Mouse (Mus musculus): ENCODE results near the gene Rgs7.

Gene Rgs7

DNA sequence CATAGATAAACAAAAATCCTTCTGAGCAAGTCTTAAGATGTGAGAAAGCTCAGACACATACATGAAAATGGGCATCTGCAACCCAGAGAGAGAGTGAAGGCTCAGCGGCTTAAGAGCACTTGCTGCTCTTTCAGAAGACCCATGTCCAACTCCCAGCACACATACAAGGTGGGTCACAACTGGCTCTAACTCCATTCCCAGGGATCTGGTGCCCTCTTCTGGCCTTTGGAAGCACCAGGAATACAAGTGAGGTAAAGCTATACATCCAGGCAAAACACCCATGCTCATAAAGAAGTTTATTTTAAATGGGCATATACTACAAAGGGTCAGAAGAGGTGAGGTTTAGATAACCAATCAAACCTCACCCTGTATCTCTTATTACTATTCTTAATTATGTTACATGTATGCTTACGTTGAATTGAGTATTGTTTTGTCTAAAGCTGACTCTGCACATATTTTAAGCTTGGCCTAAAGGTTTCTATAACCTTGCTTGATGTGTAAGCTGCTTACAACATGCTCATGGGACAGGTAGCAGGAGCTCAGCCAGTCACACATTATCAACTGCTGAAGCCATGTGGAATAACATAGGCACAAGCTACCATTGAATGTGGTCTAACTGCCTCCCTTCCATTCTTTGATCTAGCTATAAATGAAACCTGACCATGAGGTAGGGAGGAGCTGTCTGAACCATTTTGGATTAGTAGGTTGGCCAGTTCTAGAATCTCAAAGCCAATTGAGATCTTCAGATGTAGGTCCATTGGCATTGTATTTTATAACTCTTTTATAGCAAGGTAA lies 192.5 kb downstream of the Rgs7 start:
- no peak for DNase-seq

DNA sequence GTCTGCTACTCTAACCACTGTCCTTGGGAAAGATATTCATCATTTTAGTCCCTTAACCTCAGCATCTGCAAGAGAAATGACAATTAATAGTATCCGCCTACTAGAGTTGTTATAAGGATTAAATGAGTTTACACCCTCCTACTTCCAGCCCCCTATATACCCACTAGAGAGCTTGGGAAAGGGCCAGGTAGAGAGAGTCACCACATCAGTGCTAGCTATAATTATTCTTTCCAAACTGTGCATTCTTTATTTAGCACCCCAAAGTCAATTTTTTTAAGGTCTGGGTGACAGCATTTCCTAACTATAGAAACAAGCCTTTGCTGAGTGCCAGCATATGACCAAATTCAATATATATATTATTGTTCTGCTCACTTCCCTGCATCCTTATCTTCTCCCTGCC lies 195.4 kb downstream of the Rgs7 start:
- DNase-seq, result no peak

DNA sequence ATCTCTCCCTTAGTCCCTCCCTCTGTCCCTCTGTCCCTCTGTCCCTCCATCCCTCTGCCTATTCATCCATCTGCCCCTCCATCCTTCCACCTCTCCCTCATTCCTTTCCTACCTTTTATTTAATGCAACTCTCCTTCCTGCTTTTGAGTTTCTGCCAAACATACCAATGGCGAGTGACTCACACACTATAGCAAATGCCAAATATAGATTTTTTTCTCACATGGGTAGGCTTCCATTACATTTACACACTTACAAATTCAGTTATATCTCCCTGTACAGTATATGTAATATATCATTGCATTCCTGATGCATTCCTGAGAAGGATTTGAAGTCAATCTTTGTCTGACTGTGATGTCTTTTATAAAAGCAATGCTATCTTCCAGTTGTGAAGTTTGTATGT lies 202.2 kb downstream of the Rgs7 start:
- peak; percentile 22 for DNase-seq

DNA sequence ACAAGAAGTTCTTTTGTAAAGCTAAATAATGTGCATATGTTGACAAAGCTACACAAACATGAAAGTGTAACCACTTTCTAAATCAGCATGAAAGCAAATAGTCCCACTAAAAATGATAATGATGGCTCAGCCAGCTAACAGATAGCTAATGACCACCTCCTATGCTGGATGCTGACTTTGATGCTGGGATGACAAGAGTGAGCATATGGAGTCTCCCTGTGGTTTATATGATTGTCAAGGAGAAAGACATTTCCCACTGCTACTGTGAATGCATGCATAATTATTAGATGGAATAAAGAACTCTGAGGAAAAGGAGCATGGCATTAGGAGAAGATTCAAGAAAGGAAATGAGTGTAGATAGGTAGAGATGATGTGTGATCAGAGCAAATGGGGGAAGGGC lies 230.0 kb downstream of the Rgs7 start:
- DNase-seq, result peak; percentile 43

DNA sequence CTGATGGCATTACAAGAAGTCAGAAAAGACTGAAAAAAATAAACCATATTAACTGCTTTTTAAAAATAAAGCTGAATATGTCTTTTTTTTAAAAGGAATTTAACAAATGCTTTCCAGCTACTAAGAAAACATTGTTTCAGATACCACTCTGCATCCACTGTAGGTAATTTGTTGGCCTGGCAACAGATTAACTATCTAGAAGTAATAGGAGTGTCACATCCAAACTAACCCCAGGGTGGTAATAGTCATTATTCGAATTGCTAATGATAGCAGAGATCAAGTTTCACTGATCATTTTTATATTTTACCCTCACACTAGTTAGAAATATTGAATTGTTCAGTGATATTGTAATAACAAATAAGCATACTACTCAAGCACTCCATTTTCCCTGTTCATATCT lies 232.9 kb downstream of the Rgs7 start:
- no peak for DNase-seq

DNA sequence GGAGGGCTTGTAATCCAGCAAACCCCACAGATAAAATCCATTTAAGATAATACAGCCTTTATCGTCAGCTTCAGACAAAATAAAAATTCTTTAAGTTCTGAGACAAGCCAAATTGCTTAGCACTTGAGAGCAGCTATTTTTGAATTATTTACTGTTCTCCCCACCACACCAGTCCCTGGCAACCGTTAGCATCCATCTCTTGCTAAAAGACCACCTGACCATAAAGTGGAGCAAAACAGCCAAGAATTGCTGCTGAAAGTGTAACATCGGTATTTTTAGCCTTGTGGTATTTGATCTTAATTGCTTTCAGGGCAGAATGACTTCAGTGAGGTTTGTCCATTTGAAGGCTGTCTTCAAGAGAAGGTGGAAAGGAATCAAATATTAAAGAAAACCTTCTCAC lies 237.1 kb downstream of the Rgs7 start:
- no peak for DNase-seq

DNA sequence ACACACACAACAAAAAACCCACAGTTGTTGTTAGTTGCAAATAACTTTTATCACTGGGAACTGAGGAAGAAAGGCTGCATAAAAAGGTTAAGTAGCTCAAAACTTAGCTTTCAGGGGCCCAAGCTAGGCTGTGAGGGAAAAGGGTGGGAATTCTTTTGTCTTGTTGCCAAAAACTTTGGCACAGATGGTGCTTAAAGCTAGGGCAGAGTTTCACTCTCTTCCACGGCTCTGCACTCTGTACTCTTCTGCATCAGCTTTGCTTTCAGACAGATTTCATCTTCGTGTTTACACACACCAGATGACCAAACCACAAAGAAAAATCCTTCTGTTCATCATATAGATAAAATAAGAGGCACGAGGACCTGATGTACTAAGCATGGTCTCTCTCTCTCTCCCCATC lies 237.6 kb downstream of the Rgs7 start:
- DNase-seq, result no peak

DNA sequence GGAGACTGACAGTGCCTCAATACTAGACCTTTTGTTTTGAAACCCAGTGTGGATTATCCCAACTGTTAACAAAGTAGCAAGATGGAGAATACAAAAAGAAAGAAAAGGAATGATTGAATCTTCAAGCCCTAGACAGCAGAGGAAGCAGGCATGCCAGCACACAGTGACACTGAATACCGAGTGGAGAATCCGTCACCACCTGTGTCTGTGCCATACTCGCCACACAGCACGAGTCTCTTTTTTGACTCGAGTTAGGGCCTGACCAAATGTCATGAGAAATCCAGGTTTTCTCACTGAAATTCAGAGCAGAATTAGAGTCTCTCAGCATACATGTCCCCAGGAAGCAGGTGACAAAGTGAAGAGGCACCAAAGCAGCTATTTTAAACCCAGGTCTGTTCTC lies 250.2 kb downstream of the Rgs7 start:
- DNase-seq, result peak; percentile 43

DNA sequence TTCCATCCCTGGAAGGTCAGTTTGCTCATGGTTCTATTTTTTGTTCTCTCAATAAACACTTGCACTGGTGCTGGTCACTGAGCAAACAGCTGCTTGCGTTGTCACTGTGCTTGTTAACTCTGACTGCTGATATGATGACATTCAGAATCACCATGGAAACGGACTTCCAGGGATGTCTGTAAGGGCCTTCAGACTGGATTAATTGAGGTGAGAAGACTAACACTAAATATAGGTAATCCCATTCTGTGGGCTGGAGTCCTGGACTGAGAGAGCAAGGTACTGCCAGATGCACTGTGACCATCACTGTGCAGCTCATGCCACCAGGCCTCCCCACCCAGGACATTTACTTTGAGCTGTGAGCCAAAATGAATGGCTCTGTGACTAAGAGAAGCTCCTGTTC lies 252.2 kb downstream of the Rgs7 start:
- DNase-seq, result no peak

DNA sequence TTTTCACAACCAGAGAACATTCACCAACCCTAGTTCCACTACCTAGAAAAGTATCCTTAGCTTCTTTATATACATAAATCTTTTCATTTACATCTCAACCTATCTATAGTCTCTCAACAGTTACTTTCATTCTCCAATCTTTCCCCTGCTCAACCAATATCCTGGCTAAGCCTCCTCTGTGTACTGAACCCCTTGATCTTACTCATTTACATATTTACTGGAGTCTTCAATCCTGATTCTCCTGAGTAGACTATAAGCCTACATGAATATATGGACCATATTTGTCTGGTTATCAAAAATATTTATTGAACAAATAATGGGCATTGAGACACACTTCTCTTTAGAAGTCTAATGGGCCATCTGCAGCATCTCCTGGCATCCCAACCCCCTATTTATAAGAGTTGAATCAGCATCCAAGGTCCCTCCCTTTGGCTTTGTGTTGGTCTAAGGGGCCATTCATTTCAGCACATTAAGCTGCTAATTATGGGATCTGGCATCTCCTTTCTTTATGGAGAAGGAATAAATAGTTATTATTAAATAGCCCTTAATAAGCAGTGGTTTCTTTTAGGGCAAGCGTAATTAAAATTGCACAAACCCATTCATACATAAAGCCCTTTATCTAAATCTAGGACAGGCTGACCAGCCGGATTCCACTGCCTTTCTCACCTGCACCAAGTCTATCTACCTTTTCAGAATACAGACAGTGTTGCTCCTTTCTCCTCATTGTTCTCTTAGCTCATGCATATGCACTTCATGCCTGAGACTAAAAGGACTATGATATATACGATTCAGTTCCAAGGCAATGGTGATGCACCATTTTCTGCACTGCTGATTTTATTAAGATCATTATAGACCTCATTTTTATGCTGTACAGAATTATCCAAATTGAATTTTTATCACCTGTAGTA lies 270.5 kb downstream of the Rgs7 start:
- no peak for DNase-seq

DNA sequence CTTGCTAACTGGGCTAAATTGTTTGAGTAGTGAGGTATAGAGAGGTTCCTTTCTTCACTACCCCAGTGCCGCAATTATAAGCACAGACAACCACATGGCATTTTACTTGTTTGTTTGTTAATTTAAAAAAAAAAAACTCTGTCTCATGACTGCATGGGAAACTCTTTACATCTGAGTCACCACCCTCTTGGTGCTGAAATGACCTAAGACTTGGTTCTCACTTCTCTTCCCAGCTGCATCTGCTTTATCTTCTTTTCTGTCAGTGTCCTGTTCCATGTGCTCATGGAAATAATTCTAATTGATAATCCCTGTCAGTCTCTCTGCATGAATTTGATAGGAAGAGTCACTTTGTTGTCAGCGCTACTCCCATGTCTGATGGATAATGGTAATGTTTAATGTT lies 272.7 kb downstream of the Rgs7 start:
- no peak for DNase-seq

DNA sequence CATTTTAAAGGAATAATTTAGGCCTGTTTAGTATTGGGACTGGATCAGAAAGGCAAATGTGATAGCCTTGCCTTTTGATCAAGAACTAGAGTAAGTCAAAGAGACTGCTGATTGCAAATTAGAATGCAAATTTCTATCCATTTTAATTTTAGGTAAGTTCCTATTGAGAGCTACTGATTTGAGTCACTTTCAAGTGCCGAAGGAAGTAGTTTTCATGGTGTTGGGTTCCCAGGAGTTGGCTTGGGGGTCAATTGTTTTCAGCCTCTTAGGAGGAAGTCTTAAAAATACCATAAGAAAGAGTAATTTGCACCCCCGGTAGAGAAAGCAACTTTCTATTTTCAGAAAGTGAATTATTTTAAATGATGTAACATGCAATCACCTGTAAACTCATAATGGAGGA lies 285.3 kb downstream of the Rgs7 start:
- no peak for DNase-seq

DNA sequence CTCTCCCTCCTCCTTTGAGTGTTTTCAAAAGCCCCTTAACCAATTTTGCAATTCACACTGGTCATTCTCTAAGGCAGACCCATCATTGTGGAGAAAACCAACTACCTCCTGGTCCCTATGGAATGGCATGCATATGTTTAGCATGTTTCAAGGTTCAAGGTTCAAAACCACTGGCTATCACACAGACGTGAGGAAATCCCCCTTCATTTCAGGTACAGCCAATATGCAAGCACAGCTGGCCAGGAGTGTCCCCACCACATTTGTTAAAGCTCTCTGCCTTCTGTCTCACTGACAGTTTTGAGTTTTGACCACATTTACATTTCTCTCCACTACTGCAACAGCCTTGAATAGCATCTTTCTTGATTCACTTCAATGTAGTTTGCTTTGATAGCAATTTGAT lies 286.7 kb downstream of the Rgs7 start:
- no peak for DNase-seq

DNA sequence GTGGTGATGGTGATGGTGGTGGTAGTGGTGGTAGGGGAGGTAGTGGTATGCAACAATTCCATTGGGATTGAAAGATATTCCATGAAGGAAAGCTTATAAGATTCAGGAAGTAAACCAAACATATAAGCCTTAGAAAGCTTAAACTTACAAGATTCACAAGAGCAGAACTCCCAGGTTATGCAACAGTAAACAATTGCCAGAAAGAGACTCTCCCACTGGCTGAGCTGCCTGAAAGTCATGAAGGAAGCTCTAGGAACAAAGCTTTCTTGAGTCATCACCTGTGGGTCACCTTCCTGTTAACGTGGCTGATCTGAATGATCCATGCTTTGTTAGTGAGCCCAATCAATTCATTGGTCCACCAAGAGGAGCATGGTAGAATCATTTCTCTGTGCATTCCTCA lies 288.8 kb downstream of the Rgs7 start:
- no peak for DNase-seq

DNA sequence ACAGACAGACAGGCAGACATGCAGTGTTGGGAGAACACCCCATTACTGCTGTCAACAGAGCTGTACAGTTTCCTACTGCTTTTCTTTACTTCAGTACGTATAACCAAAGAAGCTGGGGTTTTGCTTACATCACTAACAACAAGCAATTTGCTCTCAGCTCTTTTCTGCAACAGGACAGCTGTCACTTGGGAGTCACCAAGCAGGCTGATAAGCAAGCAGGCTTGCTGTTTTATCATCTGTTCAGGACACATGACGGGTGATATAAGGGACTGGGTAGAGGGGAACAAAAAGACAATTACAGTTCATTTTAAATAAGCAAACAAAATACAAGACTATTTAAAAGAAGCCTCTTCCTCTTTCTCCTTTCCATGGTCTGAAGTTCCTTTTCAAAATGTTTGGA lies 289.4 kb downstream of the Rgs7 start:
- no peak for DNase-seq

DNA sequence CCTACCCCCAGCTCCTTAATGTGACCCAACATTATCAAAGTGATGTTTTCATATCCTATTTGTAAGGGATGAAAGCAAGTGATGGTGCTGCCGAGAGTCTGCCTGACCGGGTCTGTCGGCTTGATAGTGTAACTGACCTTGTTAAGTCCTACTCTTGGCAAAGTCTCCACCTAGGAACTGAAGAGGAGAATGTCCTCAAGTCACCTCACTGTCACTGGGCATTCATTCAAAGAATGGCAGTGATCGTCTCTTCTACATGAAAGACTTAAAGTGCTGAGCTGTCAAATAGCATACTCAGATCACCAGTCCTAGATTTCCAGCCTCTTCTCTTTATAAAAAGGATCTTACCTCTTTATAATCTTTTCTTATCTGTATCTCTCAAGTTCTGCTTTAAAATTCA lies 293.4 kb downstream of the Rgs7 start:
- peak; percentile 41 for DNase-seq

DNA sequence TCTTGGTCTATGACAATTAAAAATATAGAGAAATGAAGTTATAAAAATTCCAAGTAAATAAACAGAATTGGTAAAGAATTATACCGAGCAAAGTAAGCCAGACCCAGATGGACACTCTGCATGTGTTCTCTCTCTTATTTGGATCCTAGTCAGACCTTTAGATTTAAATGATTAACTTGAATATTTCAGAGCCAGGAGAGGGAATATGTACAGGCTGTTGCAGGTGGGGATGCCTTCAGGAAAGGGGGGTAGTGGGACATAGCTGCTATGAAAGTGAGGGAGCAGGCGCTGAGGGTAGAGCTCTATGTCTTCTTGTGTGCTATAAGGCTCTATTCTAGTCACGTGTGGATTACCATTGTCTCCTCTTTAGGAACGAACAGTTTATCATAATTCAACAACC lies 296.5 kb downstream of the Rgs7 start:
- peak; percentile 79 for DNase-seq

DNA sequence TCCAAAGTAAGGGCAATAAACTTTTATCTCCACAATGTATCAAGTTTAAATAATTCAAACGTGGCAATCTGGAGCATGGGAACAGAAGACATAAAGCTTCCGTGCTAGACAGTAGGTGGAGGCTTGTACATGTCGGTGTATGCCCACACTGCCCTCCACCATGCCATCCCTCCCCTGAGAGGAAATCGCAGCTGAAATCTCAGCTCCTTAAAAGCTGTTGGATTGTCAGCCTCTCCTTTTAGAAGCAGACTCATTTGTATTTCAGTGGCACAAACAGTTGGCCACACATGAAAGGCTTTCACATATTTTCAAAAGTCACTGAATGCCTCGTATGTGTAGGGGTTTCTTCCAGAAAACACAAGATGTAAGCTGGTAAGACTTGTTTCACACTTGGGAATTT lies 304.1 kb downstream of the Rgs7 start:
- DNase-seq, result no peak

DNA sequence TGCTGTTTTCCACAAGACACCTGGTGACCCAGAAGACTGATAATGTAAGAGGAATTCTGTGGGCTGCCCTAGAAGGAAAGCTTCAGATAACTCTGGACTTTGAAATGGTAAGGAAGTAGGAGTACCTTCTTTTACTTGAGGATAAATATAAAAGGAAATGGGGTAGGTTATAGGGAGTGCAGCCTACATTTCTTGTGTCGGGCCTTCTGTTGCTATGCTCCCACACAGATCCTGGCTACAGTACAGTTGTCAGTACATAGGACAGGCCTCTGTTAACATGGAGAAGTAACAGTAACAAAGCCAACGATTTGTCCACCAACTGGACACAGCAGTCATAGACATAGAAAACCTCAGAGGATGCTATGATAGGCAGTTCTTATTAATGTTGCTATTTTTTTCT lies 307.1 kb downstream of the Rgs7 start:
- DNase-seq, result no peak

DNA sequence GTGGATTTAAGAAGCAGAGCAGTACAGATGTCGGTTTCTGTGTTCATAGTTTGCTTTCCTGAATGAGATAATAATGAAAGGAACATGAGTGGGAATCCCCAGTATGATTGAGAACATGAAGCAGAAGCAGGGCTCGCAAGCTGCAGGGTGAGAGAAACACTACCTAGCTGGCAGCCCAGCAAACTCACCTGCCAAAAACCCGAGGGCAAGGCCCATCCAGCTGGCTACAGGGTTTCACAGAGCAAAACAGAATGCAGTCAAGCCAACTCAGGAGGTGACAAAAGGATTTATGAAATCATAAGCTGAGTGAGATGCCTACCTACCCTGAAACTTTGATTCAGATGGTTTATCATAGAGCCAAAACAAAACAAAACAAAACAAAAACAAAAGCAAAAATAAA lies 307.6 kb downstream of the Rgs7 start:
- DNase-seq, result peak; percentile 90

DNA sequence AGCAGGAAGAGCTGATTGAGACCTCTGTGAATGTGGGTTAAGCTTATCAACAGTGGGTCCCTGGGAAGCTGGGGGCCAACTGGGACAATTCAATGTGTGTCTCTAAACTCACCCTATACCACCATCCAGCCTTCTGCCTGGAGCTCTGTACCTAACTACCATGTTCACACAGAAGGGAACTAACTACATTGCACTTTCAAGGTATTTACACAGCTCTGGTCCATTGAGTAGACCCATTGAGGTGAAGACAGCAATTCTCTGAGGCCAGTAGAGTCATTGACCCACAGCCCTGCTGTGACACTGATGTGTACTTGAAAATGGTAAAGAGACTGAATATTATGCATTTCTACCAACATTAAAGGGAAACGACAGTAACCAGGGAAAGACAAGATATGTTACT lies 313.6 kb downstream of the Rgs7 start:
- DNase-seq, result no peak

DNA sequence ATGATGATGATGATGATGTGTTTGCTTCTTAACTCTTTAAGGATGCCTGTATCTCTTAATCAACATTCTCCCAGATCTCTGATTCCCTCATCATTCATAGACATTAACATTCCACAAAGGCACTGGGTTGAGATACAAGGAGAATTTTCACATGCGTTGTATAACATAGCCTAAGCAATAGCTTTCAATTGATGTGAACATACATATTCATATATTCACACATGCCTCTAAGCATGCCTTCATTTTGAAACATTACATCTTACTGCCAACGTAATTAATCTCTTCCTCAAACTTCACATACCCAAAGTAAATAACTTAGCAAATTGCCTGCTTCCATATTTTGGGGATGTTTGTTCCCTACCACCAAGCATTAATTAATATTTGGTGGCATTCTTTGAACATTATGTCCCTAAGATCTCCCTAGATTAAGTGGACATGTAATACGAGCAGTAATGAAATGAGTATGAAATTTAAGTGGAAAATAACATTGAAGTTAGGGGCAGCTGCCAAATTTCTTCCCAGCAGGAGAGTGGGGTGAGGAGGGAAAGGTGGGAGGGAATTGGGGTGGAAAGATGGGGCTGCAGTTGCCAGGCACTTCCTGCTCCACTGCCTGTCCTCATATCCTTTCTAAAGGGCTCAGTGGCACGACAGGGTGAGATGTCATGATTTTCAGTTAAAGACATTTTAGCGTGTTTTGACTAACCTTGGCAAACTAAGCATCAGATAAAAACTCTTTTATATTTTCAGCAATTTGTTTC lies 317.2 kb downstream of the Rgs7 start:
- peak; percentile 43 for DNase-seq

DNA sequence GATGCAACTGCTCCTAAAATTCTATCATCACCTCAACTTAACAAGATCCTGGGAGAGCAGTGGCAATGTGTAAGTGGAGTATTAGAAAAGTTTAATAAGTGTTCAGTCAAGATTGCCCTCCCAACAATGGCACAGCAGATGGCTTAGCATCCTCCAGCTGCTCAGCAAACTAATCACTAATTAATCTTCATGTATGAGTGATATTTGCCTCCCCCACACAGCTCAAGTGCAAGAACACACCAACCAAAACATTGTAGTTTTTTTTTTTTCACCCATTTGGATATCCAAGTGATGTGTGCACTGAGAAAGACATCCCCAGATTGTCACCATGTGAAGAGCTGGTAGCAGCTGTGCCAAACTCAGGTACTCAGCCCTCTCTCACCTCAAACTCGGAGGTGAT lies 336.8 kb downstream of the Rgs7 start:
- DNase-seq, result no peak

DNA sequence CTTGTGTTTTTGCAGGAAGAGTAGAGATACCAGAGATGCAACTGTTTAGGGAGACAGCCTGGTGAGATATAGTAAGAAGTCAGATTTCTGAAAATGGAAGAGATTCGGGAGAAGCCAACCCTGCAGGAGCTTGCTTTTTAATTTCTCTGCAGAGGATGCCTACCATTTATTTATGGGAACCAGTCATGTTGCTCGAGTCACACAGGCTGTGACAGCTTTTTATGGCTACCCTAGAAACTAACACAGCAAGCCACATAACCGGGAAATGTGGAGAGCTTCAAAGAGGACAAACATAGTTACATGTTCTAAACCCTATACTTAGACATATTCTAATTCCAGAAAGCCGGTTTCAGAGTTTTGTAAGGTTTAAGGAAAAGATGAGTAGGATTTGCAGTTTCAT lies 349.2 kb downstream of the Rgs7 start:
- no peak for DNase-seq
